Mouse (Mus musculus) mouse embryonic stem cell (cell line): ENCODE data around the gene Gm4969.

Experiments used
- in situ Hi-C, 2 experiments: fragments of 300-500 bp; cut with MboI; formaldehyde crosslinking; loops; 1 replicate in 1 of 2; 3 replicates in 1 of 2; pipeline ENCODE4 v1.14.3; 2019 to 2020; ENCODE audit warnings: low sequenced_read_pairs in 2 of 2, low pct_unique_long_range_greater_than_20kb in 1 of 2, mixed read lengths in 1 of 2; ENCODE audit not compliant: unreplicated experiment in 1 of 2

Gene Gm4969

DNA sequence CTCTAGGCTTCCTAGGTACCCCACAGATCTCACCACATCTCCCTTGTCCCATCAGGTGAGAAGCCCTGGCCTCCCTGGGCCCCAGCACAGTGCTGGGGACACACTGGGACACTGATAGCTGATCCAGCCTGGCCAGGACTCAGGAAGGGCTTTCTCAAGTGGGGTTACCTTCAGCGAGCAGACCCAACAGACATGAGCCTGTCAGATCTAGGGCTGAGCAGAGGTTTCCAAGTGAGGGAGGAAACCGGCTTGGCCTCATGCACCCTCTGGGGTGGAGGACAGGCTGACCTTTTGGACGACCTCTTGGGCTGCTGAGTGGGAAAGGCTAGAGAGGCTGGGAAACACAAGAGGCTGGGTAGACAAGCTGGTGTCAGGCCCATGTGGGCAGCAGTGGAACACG is 67.0 kb downstream of the Gm4969 start:
- in situ Hi-C loops, result no loop called here

DNA sequence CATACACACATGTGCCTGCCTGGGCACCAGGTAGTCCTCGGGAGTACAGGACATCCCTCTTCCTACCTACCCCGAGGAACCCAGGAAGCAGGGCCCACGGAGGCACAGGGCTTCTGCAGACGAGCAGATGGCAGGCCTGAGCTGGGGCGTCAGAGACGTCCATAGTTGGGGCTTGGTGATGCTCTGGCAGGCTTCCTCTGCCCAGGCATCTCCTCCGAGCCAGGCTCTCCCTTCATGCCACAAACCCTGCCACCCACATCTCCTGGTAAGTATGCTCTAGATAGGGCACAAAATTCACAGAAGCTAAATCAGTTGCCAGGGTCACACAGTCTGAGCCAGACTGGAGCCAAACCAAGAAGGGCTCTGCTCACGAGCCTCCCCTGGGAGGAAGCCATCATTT is 68.0 kb downstream of the Gm4969 start:
- in situ Hi-C loops, result no loop called here

DNA sequence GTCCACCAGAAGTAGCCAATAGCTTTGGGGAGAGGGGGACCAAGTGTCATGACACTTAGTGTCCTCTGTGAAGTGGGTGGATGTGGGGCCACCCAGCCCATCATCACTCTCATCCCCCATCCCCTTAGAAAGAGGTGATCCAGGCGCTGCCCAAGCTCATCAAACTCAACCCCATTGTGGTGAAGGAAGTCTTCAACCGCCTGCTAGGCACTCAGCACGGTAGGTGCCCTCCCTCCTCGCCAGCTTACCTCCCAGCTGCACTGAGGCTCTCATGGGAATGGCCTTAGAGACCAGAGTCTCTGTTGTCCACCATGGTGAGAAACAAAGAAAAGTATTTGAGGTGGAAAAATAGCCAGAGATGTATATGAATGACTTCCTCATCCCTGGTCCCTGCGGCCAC is 68.9 kb downstream of the Gm4969 start:
- in situ Hi-C loops, result no loop called here
